Mouse (Mus musculus) heart, postnatal 25 days (tissue): ENCODE data around the gene Lfng. TPM values are rescaled to one million over a fixed set of nuclear protein-coding genes. Genes with fewer than 3 reads are reported as not detected.

Experiments
- DNase-seq: peaks from one replicate; pipeline ENCODE4 v3.0.0; 2022; ENCODE audit warnings: low spot score
- intact Hi-C: fragments of 180-260 bp; cut with DNase I; formaldehyde crosslinking; loops from one replicate; pipeline ENCODE4 v1.15.1; 2025
- total RNA-seq, 2 experiments: library from RNA; stranded (reverse); gene quantifications; 2 replicates each; pipeline ENCODE4 v1.2.3; 2021

Lfng gene
- total RNA-seq, 2 experiments from 2014 or later, result 7.3 to 10.8 TPM

DNA sequence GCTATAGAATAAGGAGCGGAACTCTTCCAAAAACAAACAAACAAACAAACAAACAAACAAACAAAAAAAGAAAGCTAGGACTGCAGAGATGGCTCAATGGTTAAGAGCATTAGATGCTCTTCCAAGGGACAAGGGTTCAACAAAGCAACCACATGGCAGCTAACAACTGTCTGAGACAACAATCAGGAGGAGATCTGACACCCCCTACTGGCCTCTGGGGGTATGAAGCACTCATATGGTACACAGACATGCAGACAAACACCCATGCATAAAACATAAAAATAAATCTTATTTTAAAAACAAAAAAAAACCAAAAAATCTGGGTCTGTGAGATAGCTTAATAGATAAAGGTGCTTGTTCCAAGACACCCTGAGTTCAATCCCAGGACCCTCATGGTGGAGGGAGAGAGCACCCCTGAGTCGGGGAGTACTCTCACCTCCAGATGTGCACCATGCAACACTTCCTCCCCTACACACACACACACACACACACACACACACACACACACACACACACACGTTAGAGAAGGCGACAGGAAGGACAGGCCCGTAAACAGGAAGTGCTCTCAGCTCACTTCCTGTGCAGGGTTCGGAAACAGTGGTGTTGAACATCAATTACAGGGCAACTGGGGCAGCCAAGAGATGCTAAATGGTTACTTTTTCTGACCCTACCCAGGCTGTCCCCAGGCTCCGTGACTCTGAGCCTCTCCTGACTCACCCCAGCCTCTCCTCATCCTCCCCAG is 29.4 kb downstream of the Lfng start:
- intact Hi-C loops, result no loop called here
- DNase-seq, result no peak

DNA sequence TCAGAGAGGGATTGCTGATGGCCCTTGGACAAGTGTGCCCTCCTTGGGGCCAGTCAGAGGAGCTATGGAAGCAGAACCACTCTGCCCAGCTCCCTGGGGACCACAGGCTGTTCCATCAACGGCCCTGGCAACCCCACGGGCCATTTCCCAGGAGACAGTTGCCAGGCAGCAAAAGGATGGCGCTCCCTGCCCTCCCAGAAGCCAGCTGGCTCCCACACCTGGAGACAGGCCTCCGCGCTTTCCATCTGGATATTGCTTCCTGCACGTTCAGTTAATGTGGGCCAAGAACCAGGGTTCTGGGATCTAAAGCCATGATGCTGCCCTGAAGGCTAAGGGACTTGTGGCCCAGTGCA is 29.9 kb downstream of the Lfng start:
- intact Hi-C loops, result no loop called here
- no peak for DNase-seq

DNA sequence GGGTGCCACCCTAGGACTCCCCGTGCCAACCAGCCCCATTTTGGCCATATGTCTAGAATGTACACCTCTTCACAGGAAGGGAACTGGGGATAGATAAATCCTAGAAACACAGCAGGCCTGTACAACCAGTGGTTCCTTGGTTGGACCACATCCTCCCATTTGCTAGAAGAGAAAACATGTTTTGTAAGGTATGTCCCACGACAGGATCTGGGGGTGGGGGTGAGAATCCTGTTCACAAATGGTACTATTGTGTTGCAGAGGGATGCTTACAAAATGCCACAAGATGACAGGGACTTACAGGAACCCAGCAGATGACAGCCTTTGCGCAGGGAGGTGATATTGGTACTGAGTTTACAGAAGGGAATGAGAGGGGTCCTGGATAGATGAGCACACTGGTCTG is 30.9 kb downstream of the Lfng start:
- no peak for DNase-seq
- intact Hi-C loops, result no loop called here

DNA sequence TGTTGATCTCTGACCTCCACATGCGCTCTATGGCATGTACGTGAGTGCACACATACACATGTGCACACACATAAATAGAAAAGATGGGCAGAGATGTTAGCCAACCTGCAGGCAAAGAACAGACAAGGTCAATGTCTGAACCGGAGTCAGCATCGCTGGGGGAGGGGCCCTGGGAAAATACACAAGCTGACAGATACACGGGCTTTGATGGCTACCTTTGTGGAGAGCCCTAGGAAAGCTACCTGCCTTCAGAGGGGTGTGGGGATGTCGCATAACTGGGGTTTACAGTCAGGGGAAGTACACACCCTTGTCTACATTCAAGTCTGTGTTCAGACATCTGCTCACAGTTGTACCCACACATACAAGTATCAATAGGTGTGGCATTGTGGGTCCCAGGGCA is 31.4 kb downstream of the Lfng start:
- DNase-seq, result no peak
- intact Hi-C loops, result no loop called here

DNA sequence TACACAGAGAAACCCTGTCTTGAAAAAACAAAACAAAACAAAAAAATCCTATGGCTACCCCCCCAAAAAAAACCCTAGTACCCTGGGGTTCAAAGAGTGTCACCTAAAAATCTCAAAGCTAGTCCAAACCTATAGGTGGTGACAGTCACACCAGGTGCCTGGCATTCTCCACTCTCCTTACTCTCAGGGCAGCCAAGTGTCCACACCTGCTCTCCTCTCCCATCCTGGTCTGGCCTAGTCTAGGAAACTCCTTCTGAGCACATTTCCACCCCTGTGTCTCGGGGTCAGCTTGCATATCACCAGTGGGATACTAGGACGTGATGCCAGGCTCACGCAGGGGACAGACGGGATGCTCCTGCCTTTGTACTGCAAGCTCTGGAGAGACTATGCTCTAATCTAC is 32.2 kb downstream of the Lfng start:
- DNase-seq, result no peak
- intact Hi-C loops, result no loop called here

DNA sequence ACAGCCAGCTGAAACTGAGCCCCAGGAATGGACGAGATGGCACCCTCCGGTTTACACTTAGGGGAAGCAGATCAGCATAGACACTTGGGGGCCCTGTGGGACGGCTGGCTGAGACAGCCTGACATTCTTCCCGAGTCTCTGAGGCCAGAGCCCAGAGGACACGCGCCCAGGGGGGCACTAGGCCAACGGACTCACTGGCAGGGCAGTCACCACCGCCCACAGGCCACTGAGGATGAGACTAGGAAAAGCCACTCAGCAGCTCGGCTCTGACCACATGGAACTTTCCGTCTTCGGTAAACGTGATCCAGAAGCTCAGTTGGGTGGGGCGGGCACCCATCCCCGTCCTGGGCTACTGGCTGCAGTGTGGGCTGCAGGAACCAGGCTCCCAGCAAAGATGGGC is 32.8 kb downstream of the Lfng start:
- intact Hi-C loops, result no loop called here
- DNase-seq, result peak; percentile 63

DNA sequence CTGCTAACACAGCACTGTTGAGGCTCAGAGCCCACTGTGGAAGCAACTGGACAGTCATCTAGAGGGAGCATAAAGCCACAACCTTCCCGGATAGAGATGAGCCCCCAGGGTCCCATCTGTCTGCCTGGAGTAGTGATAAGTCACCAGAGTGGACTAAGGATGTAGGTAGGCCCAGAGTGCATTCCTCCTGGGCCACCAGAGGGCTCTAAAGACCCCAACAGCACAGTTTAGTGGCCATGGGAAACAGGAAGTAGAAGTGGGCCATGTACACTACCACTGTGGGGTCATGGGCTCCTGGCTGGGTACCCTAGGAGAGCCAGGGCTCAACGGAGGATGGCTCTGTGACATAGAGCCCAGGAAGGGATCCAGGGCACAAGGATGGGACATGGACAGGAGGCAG is 33.7 kb downstream of the Lfng start:
- no peak for DNase-seq
- intact Hi-C loops, result no loop called here

DNA sequence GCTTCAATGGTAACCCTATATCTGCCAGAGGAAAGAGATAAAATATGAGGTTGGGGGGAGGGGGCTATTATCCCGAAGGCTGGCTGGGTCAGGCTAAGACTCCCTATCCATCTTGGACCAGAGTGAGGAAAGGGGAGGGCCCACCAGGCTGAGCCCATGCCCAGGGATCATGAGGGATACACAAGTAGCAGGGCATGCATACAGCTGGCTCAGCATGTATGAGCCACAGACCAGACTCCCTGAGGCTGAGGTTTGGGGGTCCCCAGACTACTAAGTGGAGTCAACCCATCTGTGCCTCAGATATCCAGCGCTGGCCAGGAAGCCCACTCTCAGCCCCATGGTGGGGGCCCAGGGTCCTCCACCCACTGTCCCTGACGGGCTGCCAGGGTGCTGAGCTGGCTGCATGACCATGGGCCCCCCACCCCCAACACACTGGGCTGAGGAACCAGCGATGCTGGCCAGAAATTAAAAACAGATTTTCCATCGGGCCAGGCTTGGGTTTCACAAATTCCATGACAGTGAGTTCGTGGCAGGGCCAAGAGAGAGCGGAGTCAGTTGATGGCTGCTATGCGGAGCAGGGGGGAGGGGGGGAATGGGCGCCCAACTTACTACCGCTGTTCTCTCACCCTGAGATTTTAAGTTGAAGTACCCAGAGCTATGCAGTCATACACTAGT is 34.3 kb downstream of the Lfng start:
- intact Hi-C loops, result no loop called here
- DNase-seq, result no peak

DNA sequence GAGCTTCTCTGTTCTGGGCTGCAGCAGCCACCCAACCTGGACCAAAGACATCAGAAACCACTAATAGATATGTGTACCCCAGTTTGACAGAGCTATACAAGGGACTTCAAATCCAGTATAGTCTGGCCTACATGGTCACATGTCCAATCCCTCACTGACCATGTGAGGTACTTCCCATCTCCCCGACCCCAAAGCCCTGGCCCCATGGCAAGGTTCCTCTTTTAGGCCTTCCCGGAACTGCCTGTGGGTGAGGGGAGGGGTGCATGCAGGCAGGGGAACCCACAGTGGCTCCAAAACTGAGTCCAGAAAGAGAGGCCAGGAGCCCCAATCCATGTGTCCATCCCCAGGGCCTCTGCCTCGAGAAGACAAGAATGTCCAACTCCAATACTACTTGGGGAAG is 35.0 kb downstream of the Lfng start:
- DNase-seq, result no peak
- intact Hi-C loops, result no loop called here

DNA sequence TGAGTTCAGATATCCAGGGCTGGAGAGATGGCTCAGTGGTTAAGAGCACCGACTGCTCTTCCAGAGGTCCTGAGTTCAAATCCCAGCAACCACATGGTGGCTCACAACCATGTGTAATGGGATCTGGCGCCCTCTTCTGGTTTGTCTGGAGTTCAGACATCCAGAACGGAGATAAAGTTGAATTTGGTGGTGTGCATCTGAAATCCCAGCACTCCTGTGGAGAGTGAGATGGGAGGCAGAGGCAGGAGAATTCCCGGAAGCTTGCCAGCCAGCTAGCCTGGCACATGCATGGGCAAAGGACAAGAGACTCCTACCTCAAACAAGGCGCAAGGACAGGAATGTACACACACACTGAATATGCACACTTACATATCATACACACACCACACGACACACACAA is 37.1 kb downstream of the Lfng start:
- intact Hi-C loops, result no loop called here
- no peak for DNase-seq

DNA sequence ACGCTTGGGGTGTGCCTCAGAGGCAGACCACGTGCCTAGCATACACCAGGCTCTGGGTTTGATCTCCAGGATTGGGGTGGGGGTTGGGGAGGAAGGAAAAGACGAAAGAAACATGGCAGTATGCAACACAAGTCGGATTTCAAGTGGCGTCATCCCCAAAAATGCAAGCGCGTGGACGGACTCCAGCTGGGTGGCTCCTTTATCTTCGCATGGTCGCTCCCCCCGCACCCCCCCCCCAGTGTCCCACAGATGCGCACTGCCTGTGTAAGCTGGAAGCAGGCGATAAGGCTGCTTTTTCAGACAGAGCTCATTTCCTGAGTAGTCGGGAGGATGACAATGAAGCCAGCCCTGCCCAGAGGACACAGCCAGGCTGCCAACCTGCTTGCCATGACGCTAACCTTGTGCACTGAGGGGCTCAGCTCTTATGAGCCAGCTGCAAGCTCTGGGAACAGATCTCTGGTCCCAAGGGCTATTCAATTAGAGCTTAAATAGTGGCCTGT is 37.6 kb downstream of the Lfng start:
- no peak for DNase-seq
- intact Hi-C loops, result no loop called here

DNA sequence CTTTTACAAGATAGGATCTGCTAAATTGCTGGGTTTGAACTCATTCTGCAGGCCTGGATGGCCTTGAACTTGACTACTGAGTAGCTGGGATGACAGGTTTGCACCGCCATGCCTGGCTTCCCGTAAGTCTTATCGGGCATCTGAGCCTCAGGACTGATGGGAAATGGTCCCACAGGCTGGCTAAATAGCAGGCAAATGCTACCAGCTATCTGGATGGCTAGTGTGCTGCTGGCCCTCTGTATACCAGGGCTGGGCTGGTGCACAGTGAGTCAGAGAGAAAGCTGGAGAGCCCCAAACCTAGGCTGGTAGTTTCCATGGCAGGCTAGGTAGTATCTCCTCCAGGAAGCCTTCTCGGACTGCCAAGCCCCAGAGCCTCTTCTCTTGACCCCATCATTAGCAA is 38.3 kb downstream of the Lfng start:
- no peak for DNase-seq
- intact Hi-C loops, result no loop called here

DNA sequence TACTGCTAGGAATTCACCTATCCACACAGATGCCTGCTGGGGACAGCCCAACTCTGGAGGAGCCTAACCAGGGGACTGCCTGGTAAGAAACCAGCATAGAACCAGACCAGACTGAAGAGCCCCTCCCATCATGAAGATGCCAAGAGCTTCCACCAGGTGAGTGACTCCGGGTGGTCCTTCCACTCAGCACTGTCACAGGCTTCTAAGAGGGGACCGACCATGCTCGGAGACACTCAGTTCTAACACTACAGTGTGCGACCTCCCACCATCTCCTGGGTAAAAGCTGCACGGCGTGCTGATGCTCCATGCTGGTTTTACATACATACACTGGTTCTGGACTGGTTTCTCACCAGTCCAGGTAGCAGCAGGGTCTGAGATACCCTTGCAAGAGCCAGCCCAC is 39.1 kb downstream of the Lfng start:
- no peak for DNase-seq
- intact Hi-C loops, result no loop called here

DNA sequence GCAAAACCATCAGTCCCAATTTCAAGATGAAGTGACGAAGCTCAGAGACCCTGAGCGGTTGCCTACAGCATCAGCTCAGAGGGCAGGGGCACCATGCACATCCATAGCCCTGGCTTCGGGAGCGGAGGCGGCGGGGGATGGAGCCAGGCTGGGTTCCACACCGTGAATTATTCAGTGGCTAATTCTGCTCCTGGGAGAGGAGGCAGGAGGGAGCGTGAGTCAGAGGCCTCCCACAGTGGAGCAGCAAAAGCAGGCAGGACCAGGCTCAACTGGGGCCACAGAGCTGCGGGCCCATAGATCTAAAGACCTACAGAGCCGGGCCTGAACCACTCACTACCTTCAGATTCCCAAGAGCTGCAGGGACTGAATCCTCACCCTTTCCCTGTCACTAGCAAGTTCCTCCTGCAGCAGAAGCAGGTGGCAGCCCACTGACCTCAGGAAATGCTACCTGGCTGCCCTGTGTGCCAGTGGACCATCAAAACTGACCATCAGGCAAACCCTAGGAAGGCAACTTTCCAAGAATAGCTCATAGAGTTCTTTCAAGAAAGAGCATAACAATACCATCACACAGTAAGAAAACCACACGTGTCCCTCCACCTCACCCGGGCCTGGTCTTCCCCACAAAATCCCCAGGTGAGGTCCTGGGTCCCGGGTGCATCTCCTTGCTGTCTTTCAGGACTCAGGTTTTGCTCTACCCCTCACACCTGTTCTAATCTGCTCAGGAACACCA is 40.1 kb downstream of the Lfng start:
- intact Hi-C loops, result no loop called here
- no peak for DNase-seq

DNA sequence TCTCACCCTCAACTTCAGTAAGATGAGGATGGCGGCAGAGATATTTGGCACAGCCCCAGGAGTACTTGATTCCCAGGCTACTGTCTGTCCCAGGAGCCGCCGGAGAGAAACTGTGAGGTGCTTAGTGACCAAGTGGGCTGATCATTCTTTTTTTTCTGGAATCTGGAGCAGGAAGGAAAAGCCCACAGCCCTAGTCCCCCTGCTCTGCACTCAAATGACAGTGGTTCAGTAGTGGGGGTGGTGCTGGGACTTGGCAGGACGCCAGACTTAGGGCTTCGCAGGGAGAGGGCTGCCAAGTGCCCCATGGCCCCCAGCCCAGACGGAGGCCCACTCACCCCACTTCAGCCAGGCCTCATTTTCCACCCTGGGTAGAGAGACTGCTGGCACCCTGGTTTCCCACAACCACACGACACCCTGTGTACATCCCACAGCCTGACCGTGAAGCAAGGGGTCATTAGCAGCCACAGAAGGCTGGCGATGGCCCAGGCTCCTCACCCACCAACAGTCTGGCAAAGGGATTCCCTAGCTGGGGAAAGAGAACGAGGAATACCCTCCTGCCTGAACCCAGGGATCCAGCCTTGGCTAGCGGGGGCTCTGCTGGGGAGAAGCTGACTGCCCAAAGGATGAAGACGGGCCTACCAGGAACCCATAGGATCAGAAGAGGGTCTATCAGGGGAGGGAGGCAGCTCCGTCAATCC is 40.9 kb downstream of the Lfng start:
- intact Hi-C loops, result no loop called here
- no peak for DNase-seq

DNA sequence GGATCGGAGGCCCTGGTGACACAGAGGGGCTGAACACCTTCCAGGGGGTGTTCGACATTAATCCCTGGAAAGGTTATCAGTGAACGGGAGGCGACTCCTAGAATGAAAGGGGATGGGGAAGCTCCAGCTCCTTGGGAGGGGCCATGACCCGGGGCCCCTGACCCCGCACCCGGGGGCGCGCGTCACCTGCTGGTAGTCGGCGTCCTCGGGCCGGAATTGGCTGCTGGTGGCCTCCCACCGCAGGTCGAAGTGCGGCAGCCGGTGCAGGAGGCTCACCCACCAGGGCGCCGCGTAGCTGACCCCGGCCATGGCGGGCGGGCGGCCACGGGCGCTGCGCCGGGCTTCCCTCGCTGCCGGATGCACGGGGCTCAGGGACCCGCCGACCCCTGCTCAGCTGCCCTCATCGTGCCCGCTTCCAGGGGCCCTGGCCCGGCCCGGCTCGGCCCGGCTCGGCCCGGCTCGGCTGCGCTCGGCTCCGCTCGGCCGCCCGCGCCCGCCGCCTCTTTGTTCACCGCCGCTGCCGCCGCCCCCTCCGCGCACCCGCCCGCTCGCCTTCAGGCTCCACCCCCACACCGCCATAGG is 41.5 kb downstream of the Lfng start, which contains the start of gene Ttyh3:
TSS of gene Ttyh3 (minus strand) at position 513 of the 582 bp plus-strand sequence.
- intact Hi-C loops, result no loop called here
- DNase-seq, result no peak

DNA sequence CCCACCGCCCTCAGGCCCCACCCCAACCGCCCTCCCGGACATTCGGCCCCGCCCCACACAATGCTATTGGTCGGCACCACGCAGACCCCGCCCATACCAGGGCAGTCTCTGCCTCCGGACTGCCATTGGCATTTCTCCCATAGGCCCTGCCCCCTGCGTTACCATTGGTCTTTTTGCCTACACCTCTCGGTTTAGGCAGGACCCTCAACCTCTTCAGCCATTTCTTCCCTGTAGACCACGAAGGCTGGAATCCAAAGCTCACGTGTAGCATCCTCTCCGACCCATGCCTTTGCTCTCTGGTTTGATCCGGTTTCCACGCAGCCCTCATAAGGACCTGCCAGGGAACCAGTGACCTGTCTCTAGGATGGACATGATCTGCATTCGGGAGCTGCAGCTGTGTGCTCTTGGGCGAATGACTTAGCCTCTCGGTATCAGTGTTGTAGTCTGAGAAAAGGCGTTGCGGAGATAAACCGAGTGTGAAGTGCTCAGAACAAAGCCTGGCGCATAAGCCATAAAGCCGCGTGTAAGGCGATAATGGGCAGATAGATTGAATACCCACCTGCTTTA is 42.1 kb downstream of the Lfng start:
- intact Hi-C loops, result no loop called here
- peak; percentile 93 for DNase-seq

DNA sequence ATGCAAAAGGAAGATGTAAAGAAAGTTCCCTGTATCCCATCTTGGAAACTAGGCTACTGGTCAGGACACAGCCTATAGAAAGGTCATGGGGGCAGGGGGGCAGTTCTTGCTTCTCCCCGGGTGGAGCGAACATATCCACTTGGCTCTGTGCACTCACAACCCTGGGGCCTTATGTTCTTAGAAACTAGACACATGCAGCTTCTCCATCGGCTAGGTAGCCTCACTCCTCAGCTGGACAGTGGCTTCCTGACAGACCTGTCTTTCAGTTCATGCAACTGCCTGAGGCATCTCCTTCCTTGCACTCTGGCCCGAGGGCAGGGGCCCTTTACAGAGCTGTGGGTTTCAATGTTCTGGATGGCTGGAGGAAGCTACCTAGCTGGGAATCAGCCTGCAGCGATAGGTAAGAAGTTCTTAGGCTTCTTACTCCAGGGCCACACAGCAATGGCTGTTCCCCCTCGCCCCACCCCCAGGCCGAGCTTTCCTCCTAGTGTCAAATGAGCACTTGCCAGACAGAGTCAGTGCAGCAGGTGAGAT is 42.8 kb downstream of the Lfng start:
- DNase-seq, result no peak
- intact Hi-C loops, result no loop called here

DNA sequence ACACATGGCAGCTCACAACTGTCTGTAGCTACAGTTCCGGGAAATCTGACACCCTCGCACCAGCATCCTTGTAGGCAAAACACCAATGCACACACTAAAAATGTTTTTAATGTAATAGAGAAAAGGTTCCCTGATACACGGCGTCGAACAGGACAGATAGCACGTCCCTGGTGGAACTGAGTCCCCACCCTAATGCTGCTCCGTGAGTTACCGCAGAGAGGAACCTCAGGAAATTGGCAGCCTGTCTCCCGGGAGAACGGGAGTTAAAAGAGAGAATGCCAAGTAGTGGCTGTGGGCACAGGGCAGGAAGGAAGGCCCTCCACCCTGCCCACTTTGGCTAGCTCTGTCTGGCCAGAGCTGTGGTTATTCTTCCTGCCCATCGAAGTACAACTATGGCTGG is 44.1 kb downstream of the Lfng start:
- intact Hi-C loops, result no loop called here
- DNase-seq, result no peak

DNA sequence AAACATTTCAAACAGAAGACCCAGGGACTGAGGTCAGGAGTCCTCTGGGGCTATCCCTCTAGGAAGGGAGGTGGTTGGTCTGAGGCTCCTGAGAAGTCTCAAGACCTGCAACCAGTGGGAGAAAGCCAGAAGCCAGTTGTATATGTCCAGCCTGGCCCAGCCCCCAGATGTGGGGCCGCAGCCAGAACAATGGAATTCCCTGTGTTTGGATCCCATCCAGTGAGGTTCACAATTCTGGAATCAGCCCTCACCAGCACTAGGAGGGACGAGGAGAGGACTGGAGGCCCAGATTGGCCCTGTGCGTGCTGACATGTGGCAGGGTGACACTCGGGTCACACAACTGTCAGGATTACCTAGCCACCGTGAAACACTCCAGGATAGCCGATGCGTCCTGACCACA is 45.5 kb downstream of the Lfng start:
- intact Hi-C loops, result no loop called here
- no peak for DNase-seq
